Mouse (Mus musculus): ENCODE results near the gene Ears2. TPM values are rescaled to one million over a fixed set of nuclear protein-coding genes. Genes with fewer than 3 reads are reported as not detected.
A peak's percentile ranks its signal among the peaks of the same experiment; 100 is the strongest.
"Not testable (repeated sequence)": the region's sequence is repeated elsewhere in the genome, so short reads cannot be mapped to it uniquely, and the experiment has no call there.

The Ears2 gene
- total RNA-seq (2014; rRNA removed; ENCODE audit: low replicate concordance) (54.3 and 60.1 TPM in 2 replicates), polyA plus RNA-seq (2015; fragmentation: Nextera tagmentation; extraction: Ambion mirVana) (27.8 and 29.2 TPM in 2 replicates)

- WGBS, result 0% methylated on average over 59 of the region's 60 CpGs
- Histone ChIP-seq H3K36me3 (replicated peaks; ENCODE audit: control insufficient read depth, insufficient read depth, low read length) (peaks cover 33% of the 10 kb centered on the region), H3K9me3 (replicated peaks; ENCODE audit: control insufficient read depth, low read length) (no peaks in the 10 kb centered on the region), H3K9ac (replicated peaks; ENCODE audit: low read depth, low read length) (peak within 1 kb of the TSS; percentile 96), H3K27me3 (ENCODE audit: control insufficient read depth, insufficient read depth, low read length) (no peaks in the 10 kb centered on the region), H3K4me2 (ENCODE audit: low read depth, low read length) (peak within 1 kb of the TSS; percentile 91), H3K4me3 (ENCODE audit: low read depth, low read length) (peak within 1 kb of the TSS; percentile 95), H3K4me1 (ENCODE audit: control insufficient read depth, insufficient read depth) (peaks cover 22% of the 10 kb centered on the region), H3K27ac (ENCODE audit: low read depth) (peak within 1 kb of the TSS; percentile 93)
- no peak for TF ChIP-seq CTCF (IDR thresholded peaks at IDR 0.05; ENCODE audit: low read depth)
- TF ChIP-seq EP300 (IDR thresholded peaks at IDR 0.05; ENCODE audit: low read depth), result peak; percentile 80
- ATAC-seq (ENCODE audit: insufficient read depth, low read depth) (peak; percentile 97), DNase-seq (ENCODE audit: low spot score) (peak; percentile 96)
Observed at GRCm38 (mm10) chr7:122066945-122067516, at the start of gene Ears2, which contains the start of gene Ubfd1. Gene Ears2, minus strand, starts transcription at chr7:122067263. Gene Ubfd1, plus strand, starts transcription at chr7:122067175.

GRCm38 (mm10) chr7:122108206-122108605, 41.1 kb upstream of the Ears2 start:
- Histone ChIP-seq H3K36me3 (replicated peaks; ENCODE audit: control insufficient read depth, insufficient read depth, low read length) (peaks cover 14% of the 10 kb centered on the region; the same call in 1 of the 2 replicates), H3K4me1 (ENCODE audit: control insufficient read depth, insufficient read depth) (no peaks in the 10 kb centered on the region), H3K4me3 (ENCODE audit: low read depth, low read length) (no peak overlapping the region), H3K4me2 (ENCODE audit: low read depth, low read length) (no peak overlapping the region), H3K27ac (ENCODE audit: low read depth) (no peak overlapping the region), H3K9ac (replicated peaks; ENCODE audit: low read depth, low read length) (no peak overlapping the region), H3K9me3 (replicated peaks; ENCODE audit: control insufficient read depth, low read length) (no peaks in the 10 kb centered on the region), H3K27me3 (ENCODE audit: control insufficient read depth, insufficient read depth, low read length) (no peaks in the 10 kb centered on the region)
- DNase-seq (ENCODE audit: low spot score) (no peak), ATAC-seq (ENCODE audit: insufficient read depth, low read depth) (no peak)
- WGBS, result 89% methylated on average over 6 of the region's 6 CpGs
- TF ChIP-seq CTCF (IDR thresholded peaks at IDR 0.05; ENCODE audit: low read depth) (no peak), EP300 (IDR thresholded peaks at IDR 0.05; ENCODE audit: low read depth) (no peak)

GRCm38 (mm10) chr7:122101747-122102244, 34.7 kb upstream of the Ears2 start, which contains the start of gene Ndufab1:
Gene Ndufab1, minus strand, starts transcription at chr7:122101886.
- TF ChIP-seq CTCF (IDR thresholded peaks at IDR 0.05; ENCODE audit: low read depth) (peak; percentile 70), EP300 (IDR thresholded peaks at IDR 0.05; ENCODE audit: low read depth) (peak; percentile 55)
- Histone ChIP-seq H3K36me3 (replicated peaks; ENCODE audit: control insufficient read depth, insufficient read depth, low read length) (peaks cover 19% of the 10 kb centered on the region), H3K27ac (ENCODE audit: low read depth) (peak within 1 kb of the TSS; percentile 79), H3K9me3 (replicated peaks; ENCODE audit: control insufficient read depth, low read length) (no peaks in the 10 kb centered on the region), H3K4me2 (ENCODE audit: low read depth, low read length) (peak within 1 kb of the TSS; percentile 82), H3K9ac (replicated peaks; ENCODE audit: low read depth, low read length) (peak within 1 kb of the TSS; percentile 92), H3K4me1 (ENCODE audit: control insufficient read depth, insufficient read depth) (peaks cover 10% of the 10 kb centered on the region; the same call in 1 of the 2 replicates), H3K27me3 (ENCODE audit: control insufficient read depth, insufficient read depth, low read length) (no peaks in the 10 kb centered on the region), H3K4me3 (ENCODE audit: low read depth, low read length) (peak within 1 kb of the TSS; percentile 87)
- under 1% methylated on average over 31 of the region's 43 CpGs for WGBS
- DNase-seq (ENCODE audit: low spot score), result peak; percentile 88
- ATAC-seq (ENCODE audit: insufficient read depth, low read depth), result peak; percentile 98

- Histone ChIP-seq H3K27ac (ENCODE audit: low read depth) (peak overlapping the region; percentile 79), H3K36me3 (replicated peaks; ENCODE audit: control insufficient read depth, insufficient read depth, low read length) (peaks cover 25% of the 10 kb centered on the region), H3K4me1 (ENCODE audit: control insufficient read depth, insufficient read depth) (peaks cover 10% of the 10 kb centered on the region; the same call in 1 of the 2 replicates), H3K4me2 (ENCODE audit: low read depth, low read length) (peak overlapping the region; percentile 82), H3K9ac (replicated peaks; ENCODE audit: low read depth, low read length) (peak overlapping the region; percentile 92), H3K4me3 (ENCODE audit: low read depth, low read length) (peak overlapping the region; percentile 87)
- ATAC-seq (ENCODE audit: insufficient read depth, low read depth), result peak; percentile 77
- H3K9me3 ChIP-seq (replicated peaks; ENCODE audit: control insufficient read depth, low read length); H3K27me3 ChIP-seq (ENCODE audit: control insufficient read depth, insufficient read depth, low read length); DNase-seq (ENCODE audit: low spot score): not testable (repeated sequence)
- 3% methylated on average over 25 of the region's 28 CpGs for WGBS
Observed at GRCm38 (mm10) chr7:122101014-122101746, 34.1 kb upstream of the Ears2 start.

GRCm38 (mm10) chr7:122099222-122099621, 32.2 kb upstream of the Ears2 start:
- WGBS, result 42% methylated on average over 4 of the region's 4 CpGs
- ATAC-seq (ENCODE audit: insufficient read depth, low read depth), result peak; percentile 20; the same call in 1 of the 2 replicates
- H3K4me1 ChIP-seq (ENCODE audit: control insufficient read depth, insufficient read depth), result peaks cover 10% of the 10 kb centered on the region; the same call in 1 of the 2 replicates
- H3K4me3 ChIP-seq (ENCODE audit: low read depth, low read length), result no peak overlapping the region
- TF ChIP-seq EP300 (IDR thresholded peaks at IDR 0.05; ENCODE audit: low read depth), result no peak
- TF ChIP-seq CTCF (IDR thresholded peaks at IDR 0.05; ENCODE audit: low read depth), result peak; percentile 81
- no peak overlapping the region for H3K4me2 ChIP-seq (ENCODE audit: low read depth, low read length)
- peaks cover 44% of the 10 kb centered on the region for H3K36me3 ChIP-seq (replicated peaks; ENCODE audit: control insufficient read depth, insufficient read depth, low read length)
- H3K27ac ChIP-seq (ENCODE audit: low read depth), result no peak overlapping the region
- H3K9me3 ChIP-seq (replicated peaks; ENCODE audit: control insufficient read depth, low read length), result no peaks in the 10 kb centered on the region
- no peak overlapping the region for H3K9ac ChIP-seq (replicated peaks; ENCODE audit: low read depth, low read length)
- DNase-seq (ENCODE audit: low spot score), result peak; percentile 62
- no peaks in the 10 kb centered on the region for H3K27me3 ChIP-seq (ENCODE audit: control insufficient read depth, insufficient read depth, low read length)
